Mouse (Mus musculus) layer of hippocampus, adult 9-10 months (tissue): ENCODE measurements at regions not wholly inside any gene's neighbourhood (a gene's known extent, or its start where the extent isn't known, plus 50 kb on each side); places are given as distances from the start of the nearest gene placed in this dataset.

Experiments used
- DNase-seq: peaks from one replicate; pipeline ENCODE4 v3.0.0; 2022; ENCODE audit warnings: low spot score

GRCm38 (mm10) chrX:143462632-143463031 lies 55.8 kb upstream of the Pak3 start:
- no peak for DNase-seq

GRCm38 (mm10) chrX:143448636-143449346 lies 54.7 kb upstream of the Chrdl1 start:
- DNase-seq: no peak

GRCm38 (mm10) chrX:143444581-143444980 lies 50.5 kb upstream of the Chrdl1 start:
- peak; percentile 22 for DNase-seq
